Mouse (Mus musculus) urinary bladder, postnatal 25 days (tissue): ENCODE measurements around the gene Csrnp1.
"Not testable (repeated sequence)": the region's sequence is repeated elsewhere in the genome, so short reads cannot be mapped to it uniquely, and the experiment has no call there.

Experiments
- DNase-seq: peaks from one replicate; pipeline ENCODE4 v3.0.0; 2022; ENCODE audit warnings: low spot score

The Csrnp1 gene

DNA sequence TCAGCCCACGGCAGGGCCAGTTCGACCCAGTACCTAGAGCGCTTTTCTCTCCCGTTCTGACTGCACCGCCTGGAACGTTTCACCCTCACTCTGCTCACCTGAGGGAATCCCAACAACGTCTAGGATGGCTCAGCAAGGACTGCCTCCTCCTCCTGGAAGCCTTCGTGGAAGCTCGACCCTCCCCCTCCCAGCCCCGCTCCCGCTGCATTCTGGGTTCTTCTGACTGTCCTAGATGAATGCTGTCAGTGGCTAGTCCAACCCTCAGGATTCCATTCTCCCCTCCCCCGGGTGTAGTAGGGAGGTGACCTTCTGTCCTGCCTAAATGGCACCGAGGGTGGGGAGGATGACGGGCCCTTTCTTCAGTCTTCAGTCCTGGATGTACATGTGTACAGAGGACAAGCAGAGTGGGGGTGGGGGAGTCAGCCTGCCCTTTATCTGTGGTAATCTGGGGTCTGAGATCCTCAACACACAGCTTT lies at the start of gene Csrnp1:
Gene Csrnp1, minus strand, starts transcription at position 123 of the 476 bp plus-strand sequence.
- DNase-seq, result no peak

DNA sequence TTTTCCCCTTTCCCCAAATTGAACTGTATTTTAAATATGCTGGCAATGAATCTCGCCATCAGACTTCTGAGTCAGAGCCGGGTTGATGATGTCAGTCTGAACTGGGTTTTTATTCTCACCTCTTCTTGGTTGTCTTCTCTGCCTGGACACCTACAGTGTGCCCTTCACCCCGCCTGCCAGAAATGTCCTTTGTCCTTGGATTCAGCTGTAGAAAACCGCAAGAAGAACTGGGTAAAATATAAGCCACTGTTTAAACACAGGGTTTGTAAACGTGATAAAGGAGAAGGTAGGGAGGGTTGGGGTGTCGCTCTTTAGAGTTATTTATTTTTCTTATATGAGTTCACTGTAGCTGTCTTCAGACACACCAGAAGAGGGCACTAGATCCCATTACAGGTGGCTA lies 48.3 kb upstream of the Csrnp1 start:
- DNase-seq, result no peak

DNA sequence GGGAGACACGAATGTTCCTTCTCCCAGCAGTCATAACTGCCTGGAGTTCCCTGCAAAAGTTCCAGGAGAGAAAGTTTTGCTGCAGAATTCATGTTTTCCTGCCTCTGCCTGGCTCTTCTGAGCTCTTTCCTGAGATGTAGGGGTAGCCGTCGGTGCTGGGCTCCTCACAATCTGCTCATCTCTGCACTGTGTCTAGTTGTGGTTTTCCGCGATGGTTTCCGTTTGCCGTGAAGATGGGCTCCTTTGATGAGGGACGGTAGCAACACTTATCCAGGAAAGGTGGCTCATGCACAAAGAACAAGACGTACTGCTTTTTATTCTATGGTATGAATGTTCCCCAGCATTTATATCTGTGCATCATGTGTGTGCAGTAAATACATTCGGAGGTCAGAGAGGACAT lies 46.0 kb upstream of the Csrnp1 start:
- no peak for DNase-seq

DNA sequence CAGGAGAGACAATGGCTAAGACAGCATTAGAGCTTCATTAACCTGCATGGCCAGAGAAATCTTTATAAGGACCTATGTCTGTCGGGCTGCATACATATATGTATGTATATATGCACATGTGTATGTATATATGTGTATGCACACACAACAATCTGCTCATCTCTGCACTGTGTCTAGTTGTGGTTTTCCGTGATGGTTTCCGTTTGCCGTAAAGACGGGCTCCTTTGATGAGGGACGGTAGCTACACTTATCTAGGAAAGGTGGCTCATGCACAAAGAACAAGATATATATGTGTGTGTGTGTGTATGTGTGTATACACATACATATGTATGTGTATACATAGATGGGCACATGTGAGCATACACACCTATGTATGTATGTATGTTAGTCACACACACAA lies 45.4 kb upstream of the Csrnp1 start:
- DNase-seq, result no peak

DNA sequence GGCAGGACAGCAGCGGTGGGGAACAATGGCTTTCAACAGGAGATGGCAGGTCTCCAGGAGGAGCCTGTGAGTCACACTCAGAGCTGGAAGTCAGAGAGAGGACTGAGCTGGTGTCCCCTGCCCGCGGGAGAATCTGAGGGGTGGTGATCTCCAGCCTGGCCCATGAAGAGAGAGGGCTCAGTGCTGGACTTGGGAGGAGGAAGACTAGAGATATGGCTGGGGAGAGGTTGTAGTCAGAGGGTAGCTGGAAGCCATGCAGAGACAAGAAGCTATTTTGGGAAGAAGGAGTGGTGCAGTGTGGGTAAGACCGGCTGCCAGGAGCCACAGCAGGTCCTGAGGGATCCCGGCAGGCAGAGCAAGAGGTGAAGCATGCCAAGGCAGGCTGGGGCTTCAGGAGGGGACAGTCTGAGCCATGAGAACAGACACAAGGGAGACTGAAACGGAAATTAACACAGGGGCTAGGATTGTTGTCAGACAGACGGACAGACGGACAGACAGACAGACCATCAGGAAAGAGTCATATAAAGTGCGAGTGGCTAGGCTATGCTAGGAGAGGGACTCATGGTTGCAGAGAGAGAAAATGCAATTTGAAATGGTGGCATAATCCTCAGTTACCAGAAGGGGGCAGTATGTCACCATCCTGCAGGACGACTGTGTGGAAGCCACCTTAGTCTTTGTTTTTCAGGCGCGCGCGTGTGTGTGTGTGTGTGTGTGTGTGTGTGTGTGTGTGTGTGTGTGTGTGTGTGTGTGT lies 43.1 kb upstream of the Csrnp1 start:
- no peak for DNase-seq

DNA sequence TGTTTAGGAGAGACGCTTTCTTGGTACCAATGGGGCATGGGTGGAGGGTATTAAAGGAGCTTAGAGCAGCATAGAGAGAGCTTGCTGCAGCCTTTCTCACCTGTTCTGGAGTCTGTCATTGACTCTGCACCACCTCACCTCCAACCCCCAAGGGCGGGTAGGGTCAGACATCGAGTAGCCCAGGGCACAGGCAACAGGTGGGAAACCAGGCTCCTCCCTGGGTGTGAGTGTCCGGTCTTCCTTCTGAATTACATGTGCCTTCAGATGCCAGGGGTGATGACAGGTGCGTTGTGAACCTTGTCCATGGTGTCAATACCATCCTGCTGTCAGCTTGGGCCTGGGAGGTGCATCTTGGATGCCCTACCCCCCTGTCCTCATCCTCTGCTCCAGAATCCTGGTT lies 40.2 kb upstream of the Csrnp1 start:
- DNase-seq, result no peak

DNA sequence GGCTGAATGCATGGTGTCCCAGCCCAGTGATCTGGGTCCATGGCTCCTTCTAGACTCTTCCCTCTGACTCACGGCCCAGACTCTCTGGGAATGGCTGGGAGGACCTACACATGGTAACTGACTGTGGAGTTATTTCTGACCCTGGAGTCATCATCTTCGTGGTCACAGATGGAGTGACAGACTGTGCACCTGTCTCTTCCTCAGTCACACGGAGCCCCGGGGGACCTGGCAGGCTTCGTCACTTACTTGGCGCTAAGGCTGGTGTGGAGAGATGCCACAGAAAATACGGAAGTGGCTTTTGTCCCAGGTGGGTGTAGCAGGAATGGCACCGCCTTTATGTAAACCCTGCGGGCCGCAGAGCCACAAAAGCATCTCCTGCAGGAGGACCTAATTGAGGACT lies 39.7 kb upstream of the Csrnp1 start:
- DNase-seq, result no peak

DNA sequence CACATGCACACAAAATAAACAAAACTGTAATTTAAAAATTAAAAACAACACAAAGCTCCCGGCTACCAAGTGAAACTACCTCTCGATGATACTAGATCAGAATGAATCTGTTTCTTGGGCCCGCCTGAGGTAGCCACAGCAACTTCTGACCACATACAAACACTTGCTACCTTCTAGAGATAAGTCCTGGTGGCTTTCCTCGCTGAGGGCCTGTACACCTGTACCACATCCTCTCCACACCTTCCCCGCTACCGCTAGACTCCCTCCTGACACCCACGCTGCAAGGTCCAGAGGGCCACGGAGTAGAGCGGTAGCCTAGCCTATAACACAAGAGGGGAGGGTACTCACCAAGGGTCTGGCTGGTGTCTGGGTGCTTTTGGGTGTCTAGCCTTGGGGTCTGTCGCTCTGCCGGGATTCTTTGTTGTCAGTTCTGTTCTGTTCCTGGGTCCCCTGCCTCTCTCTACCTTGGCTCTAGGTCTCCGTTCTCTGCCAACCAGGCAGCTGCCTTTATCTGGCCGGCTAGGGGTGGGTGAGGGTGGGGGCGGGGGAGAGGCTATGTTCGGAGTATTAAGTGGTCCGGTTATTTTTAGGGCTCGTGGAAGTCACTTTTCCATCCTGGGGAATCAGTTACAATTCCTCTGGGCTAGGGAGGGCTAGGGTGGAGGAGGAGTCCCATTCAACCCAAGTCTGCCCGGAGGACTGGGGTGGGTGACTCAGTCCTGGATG lies 38.8 kb upstream of the Csrnp1 start, which contains the start of gene Xirp1:
Gene Xirp1, minus strand, starts transcription at position 513 of the 726 bp plus-strand sequence.
- DNase-seq, result no peak

DNA sequence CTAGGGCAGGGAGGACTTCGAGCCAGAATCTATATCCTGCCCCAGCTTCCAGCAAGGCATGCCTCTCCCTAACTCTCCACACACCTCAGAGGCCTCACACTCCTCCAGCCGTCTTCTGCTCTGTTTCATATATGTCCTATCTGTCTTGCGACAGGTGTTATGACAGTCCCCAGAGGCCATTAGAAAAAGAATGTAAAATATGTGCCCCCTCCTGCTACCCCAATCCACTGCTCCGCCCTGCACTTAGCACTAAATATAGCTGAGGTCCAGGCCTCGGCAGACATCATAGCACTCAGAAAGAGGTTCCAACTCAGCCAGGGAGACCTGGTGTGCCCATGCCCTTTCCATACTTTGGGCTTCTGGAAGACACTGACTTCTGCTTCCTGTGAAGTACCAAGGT lies 36.7 kb upstream of the Csrnp1 start:
- DNase-seq, result no peak

DNA sequence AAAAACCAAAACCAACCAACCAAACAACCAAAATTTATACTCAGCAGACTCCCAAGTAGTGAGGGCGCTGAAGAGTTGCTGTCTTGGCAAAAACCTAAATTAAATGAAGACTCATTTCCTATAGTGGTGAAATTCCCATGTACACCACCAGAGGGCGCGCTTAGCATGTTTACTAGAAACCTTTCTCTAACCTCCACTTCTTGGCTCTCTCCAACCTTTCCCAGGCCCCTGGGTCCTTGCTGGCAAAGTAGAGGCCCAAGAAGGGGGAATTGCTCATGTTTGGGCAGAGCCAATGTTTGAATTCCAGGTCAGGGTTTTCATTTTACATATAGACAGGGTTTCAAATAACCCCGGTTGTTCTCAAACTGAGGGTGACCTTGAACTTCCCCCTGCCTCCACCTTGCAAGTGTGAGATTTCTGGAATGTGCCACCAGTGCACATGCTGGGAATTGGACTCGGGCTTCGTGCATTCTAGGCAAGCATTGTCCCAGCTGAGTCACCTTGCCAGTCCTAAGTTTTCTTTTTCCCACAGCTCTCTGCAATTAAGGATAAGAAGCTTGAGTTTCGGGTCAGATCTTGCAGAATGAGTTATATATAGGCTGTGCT lies 35.9 kb upstream of the Csrnp1 start:
- peak; percentile 75 for DNase-seq

DNA sequence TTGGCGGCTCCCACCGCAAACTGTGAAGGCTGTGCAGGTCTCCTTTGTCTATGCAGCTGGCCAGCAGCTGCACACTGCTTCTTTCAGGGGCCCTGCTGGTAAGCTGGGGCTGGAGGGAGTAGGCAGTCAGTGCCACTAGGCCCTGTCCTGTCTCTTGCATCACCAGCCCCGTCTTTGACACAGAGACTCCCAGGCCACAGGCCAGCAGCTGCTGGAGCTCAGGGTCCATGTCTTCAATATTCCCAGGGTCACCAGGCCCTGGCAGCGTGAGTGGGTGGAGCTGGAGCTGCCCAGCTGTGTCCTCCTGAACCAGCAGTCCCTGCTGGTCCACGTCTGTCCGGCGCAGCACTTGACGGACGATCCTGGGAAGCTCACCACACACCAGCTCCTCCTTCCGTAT lies 32.5 kb upstream of the Csrnp1 start:
- no peak for DNase-seq

DNA sequence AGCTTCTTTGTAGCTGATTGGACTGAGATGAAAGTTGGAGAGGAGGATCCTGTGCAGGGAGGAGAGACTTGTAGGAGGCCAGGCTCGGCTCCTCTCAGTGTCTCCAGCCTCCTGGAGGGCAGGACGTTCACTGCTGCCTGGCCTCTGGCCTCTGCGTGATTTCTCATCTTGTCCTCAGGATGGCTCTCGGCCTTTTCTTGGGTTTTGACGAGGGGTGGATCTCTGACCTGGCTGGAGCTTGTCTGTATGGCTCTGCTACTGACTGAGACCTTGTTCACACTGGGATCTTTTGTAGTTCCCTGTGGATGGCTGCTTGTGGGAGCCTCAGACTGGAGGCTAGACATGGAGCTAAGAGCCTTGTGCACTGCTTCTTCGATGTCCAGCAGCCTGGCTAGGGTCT lies 30.4 kb upstream of the Csrnp1 start:
- DNase-seq, result no peak

DNA sequence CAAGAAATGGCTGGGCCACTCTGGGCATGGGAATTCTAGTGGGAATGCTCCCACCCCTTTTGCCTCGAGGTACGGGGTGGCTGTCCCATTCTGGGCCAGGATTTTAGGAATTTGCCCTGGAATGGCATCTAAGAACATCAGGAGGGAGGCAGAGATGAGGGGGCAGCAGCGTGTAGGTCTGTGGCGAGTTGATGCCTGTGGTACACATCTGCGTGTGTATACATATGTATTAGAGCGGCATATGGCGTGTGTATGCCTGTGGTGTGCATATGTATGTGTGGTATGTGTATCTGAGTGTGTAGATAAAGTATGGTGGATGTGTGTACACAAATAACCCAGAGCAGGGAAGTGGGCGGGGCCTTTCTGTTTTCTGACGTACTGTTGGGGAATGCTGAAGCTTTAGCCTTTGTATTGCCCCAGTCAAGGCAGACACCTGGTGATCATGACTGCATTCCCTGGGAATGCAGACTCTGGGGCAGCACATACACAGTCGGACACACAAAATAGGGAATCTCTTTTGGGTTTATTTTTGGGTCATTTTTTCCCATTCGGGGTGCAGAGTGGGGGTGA lies 28.9 kb upstream of the Csrnp1 start:
- no peak for DNase-seq

DNA sequence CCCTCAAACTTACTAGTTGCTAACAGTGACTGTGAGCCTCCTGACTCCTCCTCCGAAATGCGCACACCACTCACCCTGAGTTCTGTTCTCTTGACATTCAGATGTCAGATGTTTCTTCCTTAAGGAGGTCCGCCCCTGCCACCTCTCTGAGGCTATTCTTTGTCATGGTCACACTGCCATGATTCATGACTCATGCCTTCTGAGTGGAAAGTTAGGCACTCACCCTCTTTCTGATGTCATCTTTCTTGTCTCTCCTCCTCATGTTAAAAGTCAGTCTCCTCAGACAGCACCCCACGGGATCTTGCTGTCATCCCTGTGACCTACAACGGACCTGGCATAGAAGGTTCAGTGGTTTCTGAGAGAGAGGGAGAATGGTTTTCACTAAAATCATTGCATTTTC lies 28.3 kb upstream of the Csrnp1 start:
- no peak for DNase-seq

DNA sequence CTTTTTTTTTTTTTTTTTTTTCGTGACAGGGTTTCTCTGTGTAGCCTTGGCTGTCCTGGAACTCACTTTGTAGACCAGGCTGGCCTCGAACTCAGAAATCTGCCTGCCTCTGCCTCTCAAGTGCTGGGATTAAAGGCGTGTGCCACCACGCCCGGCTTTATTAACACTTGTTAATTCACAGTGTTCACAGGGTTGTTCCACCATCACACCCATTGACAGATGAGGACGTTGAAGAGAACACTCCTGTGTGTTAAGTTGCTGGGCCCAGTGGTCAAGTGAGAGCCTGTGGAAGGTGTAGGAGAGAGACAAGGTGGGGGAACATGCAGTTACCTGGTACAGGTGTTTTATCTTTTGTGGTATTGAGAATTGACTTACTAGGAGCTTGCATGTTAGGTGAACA lies 27.7 kb upstream of the Csrnp1 start:
- not testable (repeated sequence) for DNase-seq

DNA sequence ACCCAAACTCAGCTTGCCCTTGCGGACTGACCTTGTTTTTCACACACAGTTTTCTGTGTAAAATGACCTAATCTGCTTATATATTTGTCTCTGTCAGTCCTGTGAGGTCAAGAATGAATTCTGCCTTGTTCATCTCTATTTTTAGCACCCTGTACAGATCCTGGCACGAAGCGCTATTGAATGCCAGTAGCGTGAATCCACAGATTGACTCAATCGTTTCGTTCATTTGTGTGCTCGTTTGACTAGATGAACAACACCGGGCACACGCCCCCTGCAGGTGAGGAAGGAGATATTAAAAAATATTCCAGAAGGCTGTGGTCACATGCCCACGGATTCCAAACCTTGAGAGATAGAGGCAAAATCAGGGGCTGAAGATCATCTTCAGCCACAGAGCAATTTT lies 27.1 kb upstream of the Csrnp1 start:
- DNase-seq, result peak; percentile 71

DNA sequence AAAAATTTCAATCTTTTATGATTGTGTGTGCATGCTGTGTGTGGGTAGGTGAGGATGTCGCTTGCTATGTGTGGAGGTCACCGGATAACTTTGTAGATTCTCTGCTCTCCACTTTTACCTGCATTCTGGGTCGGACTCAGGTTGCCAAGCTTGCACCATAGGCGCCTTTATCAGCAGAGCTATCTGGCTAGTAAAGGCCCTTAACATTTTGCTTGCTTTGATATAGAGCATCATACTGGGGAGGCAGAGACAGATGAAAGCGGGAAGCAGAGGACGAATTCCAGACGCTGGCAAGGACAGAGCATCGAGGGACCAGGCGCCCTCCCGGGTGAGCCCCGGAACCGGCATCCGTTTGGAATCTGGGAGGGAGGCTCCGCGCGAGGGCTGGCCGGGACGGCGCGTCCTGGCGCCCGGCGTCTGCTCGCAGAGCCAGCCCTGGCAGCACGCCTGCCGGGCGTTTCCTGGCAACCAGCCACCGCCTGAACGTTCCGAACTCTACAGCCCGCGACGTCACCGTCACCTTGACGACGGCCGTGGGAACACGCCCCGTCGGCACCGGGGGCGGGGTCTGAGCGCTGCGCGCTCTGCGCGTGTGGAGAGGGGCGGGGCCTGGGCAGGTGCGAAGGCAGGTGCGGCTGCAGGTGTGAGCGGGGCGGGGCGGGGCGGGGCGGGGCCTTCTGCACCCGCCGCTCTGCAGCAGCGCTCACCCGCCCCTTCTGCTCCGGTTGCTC lies 26.5 kb upstream of the Csrnp1 start:
- peak; percentile 100 for DNase-seq

DNA sequence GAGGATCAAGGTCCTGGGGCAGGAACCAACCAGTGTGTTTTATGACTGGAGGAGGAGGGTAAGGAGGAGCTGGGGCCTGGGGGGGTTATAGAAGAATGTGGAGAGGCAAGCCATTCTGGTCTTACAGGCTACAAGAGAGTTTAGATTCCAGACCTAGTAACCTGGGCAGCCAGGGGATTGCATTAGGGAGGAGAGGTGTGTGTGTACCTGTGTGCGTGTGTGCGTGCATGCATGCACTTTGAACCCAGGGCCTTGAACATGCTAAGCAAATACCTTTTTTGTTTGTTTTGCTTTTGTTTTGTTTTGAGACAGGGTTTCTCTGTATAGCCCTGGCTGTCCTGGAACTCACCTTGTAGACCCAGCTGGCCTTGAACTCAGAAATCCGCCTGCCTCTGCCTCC lies 25.4 kb upstream of the Csrnp1 start:
- DNase-seq, result no peak

DNA sequence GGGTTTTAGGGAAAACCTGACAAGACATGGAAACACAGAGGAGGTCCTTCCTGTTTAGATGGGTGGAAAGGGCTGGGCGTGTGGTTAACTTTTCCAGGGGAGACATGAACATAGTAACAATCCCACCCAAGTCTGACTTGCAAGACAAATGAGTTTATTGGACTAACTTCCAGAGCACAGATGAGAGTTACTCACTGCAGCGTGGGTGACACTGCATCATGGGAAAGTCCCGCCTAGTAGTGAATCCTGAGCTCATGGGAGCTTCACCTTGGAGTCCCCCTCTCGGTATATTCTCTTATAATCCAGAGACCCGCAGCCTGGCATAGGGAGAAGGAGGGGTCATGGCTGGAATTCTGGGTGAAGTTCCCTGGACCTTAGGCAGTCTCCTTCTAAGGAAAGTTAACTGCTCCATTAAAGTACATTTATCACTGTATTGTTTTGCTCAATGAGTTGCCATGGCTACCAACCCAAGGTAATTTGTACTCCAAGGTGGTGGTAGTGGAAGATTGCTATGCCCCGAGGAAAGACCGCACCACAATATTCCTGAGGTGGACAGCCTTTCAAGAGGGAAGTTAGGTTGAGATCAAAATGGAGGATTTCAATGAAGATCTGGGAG lies 24.9 kb upstream of the Csrnp1 start:
- no peak for DNase-seq

DNA sequence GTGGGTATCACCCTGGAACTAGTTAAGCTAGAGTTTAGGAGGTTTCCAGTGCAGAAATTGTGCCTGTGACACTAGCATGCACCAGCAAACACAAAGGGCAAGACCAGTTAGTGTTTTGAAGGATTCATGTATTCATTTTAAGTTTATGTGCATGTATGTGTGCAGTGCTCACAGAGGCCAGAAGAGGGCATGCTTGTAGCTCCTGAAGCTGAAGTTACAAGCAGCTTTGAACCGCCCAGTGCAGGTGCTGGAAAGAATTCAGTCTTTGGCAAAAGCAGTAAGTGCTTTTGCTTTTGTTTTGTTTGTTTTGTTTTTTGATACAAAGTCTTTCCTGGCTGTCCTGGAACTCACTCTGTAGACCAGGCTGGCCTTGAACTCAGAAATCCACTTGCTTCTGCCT lies 23.4 kb upstream of the Csrnp1 start:
- no peak for DNase-seq

DNA sequence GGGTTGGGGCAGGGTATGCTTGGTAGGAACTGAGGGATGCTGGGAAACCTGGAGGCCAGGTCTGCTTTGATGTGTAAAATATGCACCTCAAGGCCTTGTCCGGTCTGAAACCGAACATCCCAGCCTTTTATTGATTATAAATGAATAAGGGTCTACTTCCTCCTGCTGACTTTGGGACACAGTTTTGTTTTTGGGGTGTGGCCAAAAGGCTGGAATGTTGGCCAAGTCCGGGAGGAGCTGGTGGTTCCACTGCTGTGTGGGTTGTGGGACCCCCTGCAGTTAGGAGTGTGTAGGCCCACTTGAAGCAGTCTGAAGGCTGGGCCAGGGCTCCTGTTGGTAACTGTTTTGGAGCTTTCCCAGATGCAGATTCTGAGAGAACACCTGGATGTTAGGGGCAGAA lies 21.5 kb upstream of the Csrnp1 start:
- no peak for DNase-seq

DNA sequence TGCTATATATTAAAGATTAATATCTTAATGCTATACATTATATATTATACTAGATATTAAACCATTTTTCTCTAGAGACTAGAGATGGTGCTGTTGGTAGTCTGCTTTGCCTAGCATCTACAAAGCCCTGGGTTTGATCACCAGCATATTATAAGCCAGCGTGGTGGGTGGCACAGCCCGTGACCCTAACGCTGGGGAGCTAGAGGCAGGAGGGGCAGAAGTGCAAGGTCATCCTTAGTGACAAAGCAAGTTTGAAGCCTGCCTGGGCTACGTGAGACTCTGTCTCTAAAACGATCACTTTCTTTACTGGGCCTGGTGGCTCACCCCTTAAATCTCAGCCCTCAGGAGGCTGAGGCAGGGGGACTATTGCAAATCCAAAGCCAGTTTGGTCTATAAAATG lies 18.4 kb upstream of the Csrnp1 start:
- no peak for DNase-seq
